Mouse (Mus musculus): ENCODE results near the gene Sipa1l2.

DNA sequence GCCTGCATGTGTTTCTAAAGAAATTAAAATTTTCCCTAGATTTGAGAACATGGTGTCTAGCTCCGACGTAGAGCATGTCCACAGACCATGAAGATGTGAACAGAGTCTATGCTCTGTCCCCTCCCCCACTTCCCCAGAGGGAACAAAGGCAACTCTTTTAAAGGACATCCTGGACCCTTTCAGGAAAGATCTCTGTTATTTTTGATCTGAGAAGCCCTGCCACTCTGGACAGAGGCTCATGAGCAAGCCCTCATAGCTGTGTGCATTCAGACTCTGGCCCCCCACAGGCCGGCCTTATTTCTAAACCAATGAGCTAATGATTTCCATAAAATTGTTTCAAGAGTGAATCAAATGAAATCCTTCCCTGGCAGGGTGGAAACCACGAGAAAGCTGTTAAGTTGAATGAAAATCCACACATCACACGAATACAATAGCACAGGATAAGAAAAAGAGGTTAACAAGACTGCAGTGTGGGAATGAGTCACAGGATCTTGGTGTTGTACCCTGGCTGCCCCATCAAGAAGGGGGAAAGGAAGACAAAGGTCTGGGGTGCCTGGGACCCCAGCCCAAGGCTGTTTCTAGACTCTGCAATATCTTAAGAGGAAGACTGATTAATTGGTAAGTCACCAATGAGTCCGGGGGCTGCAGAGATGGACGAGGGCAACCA is 84.9 kb downstream of the Sipa1l2 start:
- TF ChIP-seq CTCF (IDR thresholded peaks at IDR 0.05; ENCODE audit: control insufficient read depth, insufficient read depth, insufficient replicate concordance, low read depth, low read length), result no peak
- TF ChIP-seq POLR2A (IDR thresholded peaks at IDR 0.05; ENCODE audit: control insufficient read depth, low read depth, low read length), result no peak
